Mouse (Mus musculus) spleen, postnatal 36 days (tissue): ENCODE measurements around the gene Pdia6.
A peak's percentile ranks its signal among the peaks of the same experiment; 100 is the strongest.

Experiments
- DNase-seq, 2 experiments: peaks; one replicate each; pipeline ENCODE4 v3.0.0; 2022; ENCODE audit warnings: low spot score in 2 of 2, mixed read lengths in 1 of 2

Pdia6 gene

DNA sequence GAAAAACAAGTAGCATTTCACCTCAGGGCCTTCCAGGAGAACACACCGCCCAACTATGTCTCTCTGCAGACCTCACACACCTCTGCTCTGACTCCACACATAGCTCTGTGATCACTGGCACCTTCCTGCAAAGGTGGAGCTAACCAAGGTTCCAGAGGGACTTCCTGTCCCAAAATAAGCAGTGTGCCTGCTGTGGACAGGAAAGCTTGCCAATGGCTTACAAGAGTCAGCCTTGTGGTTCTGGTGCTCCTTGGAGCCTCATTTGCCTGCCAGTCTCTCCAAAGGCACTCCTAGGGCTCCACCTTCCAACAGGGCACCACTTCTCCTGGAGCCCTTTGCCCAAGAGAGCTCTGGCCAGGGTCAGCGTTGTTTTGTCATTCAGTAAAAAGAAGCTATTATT, 1.5 kb upstream of the Pdia6 start:
- no peak for DNase-seq

DNA sequence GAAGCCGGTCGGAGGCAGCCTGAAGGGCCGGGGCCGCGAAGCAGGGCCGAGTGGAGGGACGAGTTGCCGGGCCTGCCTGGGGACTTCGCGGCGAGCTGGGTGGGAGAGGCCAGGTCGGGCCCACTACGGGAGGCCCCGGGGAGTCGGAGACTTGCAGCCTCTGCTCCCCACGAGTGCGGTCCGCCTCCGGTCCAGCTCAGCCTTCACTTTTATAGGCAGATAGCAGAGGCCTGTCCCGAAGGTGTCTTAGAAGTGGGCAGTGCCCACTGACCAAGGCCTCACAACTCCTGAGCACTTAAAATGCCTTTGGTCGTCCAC, 287 bp downstream of the Pdia6 start:
- no peak for DNase-seq

DNA sequence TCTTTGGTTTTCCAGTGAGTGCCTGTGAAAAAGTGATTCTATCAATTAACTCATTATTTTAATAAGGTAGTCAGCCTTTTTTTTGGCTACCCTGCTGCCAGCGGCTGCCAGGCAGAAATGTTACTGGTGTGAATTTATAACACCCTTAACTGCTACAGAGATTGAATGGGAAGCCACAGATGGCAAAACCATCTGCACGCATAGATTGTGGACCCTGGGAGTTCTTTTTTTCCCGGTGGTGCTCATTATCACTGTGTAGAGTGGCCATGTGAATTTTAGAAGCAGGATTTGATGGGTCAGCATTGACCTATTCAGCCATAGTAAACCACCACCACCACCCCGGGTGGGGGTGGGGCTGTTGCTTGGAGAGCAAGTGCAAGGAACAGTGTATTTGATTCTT, 971 bp downstream of the Pdia6 start:
- no peak for DNase-seq

DNA sequence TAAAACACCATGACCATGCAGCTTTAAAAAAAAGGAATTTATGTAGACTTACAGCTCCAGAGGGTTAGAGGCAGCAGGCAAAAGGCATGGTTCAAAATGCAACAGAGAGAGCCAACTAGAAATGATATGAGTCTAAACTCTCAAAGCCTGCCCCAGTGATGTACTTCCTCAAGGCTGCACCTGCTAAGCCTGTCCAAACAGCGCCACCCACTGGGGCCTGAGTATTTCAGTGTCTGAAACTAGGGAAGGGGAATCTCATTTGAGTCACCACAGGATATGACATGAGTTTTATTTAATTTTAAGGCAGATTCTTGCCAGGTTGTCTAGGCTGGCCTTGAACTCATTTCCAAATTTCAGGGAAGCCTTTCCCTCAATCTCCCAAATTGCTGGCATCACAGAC, 4.9 kb downstream of the Pdia6 start:
- DNase-seq: peak; percentile 43 to 52

DNA sequence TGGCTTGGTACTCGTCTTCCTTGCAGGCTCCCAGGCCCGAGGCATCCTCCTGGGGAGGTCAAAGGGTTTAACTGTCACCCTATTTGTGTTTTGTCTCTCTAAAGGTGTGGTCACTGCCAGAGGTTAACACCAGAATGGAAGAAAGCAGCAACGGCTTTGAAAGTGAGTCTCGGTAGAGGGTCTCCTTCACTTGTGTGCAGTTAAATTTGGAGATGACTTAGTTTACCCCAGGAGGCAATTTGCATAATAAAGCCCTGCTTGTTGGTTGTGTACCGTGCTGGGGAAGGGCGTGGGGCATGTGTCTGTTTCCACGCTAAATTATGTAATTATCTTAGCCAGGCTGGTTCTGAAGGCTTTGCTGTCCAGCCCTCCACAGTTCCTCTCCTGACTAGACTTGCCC, 7.5 kb downstream of the Pdia6 start:
- DNase-seq: no peak

DNA sequence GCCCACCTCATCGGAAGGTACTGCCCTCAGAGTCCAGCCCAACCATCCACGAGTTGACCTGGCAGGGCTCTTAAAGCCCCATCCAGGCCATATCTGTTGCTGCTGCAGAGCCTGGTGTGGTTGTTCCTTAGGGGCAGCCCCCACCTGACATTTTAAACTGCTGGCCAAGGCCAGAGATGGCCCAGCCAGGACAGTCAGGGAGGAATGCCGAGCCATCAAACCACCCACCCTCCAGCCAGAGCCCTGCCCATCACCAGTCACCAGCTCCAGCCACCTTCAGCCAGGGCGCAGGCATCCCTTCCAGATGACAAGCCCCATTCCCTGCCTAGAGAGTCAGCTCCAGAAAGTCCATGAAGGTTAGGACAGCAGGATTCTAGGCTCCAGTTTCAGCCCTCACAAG, 22.2 kb downstream of the Pdia6 start:
- DNase-seq: no peak

DNA sequence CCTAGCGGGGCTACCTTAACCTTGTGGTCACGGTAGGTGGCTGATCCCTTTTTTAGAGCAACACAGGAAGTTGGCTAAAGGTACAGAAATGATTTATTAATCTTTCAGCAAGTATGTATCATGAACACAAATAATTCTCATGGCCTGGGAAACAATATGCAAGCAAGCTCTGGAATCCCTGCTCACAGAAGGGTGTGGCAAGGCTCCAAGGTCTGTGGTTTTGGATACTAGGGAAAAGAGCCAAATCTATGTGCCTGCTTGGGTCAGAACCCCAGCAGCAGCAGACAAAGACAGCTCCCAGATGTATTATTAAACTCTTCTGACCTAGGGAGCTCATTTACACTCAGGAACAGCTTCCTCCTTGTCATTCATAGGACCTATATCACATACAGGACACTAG, 22.7 kb downstream of the Pdia6 start:
- DNase-seq: no peak

DNA sequence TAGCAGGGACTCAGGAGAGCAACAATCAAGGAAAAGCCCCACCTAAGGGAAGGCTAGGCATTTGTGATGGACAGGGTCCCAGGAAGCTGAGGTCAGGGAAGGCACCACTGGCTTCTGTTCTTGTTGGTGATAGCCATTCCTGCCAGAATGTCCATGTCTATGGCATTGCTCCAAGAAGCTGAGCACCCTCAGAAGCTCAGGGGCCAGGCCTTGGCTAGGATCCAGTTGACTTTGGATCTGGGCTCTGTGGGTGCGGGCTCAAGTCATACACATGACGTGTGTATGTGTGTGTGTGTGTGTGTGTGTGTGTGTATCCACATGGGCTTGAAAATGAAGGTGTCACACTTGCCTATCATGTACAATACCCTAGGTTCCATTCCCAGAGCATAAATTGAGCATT, 23.6 kb downstream of the Pdia6 start:
- no peak for DNase-seq

DNA sequence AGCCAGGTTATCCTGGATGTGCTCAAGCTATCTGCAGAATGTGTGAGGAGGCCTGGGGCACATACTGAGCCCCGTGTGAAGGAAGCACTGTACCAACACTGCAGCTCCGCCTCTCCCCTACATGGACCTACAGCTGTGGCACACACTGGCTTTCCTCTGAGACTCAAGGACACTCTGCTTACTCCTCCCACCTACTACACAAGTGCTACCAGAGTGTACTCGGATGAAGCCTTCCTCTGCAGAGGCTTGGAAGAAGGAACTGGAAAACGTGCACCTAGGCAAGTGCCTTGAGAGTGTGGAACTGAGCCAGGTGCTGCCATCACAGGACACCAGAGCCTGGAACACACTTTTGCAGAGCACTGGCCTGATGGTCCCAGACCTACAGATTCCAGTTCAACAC, 24.2 kb downstream of the Pdia6 start:
- DNase-seq: no peak

DNA sequence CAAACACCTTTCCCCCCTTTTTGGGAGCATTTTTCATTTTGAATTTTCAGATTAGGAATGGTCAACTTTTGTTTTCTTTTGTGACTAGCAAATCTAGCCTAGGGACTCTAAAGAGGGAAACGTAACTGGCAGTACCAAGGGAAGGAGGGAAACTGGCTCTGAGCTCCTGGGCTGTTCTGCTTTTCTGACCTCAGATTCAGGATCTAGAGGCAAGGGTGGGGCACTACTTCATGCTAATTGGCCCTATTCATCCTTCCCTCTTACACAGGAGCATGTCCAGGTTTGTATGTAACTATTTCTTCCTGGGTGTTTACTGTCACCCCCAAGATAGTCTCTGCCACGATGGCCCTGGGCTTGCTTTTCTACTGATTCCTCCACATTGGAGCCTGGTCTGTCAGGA, 30.6 kb downstream of the Pdia6 start:
- DNase-seq: no peak

DNA sequence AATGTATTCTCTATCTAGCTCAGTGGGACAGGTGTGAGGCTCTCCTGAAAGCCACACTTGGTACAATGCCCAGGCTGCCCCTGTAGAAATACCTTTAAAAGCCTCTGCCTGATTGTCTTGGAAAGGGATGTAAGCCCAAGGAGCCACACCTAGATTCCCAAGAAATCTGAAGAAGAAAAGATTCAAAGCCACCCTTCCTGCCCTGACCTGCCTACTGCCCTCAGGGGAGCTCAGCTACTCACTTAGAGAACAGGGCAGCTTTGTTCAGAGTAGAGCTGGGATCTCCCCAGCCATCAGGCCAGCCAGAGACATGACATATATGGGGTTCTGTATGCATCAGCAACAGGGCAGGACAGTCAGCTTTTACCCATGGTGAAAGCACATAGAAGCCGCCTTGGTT, 33.6 kb downstream of the Pdia6 start:
- DNase-seq: no peak

DNA sequence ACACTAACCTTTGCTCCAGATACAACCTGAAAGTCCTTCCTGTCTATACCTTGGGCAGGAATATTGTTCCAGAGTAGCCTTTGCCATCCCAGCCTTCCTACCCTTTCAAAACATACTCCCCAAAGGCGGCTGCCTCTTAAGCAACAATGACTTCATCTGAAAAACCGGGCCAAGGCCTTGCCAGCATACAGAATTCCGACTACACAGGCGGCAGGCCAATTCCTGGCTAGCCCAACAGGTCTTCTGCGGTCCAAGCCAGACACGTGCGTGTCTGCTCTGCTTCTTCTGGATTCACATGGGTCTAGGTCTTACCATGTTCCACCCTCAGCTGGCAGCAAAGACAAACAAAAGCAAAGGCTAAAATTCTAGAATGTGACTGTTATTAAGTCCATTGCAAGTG, 39.1 kb downstream of the Pdia6 start:
- DNase-seq: no peak

DNA sequence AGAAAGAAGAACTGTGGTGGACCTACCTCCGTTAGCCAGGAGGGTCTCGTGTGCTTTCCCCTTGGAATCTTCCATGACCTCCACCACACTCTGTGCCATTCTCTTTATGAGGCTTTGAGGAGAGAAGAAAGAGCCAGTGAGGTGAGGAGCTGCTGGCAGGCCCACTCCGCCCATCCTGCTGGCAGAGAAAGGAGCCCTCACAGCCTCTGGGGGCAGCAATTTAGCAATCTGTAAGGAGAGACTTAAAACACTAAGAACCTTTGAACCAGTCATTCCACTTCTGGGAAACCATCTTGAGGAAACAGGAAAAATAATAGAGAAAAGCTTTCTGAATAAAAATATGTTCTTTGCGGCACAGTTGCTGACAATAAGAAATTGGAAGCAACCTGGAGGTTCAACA, 41.9 kb downstream of the Pdia6 start:
- no peak for DNase-seq

DNA sequence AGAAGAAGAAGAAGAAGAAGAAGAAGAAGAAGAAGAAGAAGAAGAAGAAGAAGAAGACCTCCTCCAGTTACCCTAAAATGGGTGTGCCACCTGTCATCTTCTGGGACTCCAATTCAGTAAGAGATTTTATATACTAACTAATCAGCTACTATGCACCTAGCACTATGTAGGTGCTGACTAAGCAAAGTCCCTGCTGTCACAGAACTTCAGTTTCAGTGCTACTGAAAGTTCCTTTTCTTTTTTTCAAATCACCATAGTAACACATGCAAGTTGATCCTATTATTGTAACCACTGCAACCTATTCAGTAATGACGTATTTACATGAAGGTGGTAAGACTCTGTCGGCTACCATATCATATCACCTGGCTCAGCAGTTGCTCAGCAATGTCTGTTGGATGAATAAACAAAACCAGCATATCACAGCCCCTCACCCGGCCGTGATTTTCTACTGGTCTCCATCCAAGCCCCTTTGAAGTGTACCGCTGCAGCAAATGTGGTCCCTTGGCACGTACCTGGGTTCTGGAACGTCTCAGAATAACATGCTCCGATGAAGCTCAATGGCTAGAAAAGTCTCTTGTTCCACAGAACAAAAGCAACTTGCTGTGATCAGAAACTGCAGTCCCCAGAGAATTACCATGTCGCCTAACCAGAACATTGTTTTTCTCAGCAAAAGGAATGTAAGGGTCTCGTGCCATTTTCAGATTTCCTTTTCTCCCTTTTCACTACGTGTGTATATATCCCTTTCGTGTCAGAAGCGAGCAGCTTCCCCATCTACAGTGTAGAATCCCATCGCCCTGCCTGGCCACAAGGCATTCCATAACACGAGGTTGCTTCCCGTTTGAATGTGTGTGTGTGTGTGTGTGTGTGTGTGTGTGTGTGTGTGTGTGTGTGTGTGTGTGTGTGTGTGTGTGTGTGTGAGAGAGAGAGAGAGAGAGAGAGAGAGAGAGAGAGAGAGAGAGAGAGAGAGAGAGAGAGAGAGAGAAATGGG, 44.8 kb downstream of the Pdia6 start:
- DNase-seq: no peak

DNA sequence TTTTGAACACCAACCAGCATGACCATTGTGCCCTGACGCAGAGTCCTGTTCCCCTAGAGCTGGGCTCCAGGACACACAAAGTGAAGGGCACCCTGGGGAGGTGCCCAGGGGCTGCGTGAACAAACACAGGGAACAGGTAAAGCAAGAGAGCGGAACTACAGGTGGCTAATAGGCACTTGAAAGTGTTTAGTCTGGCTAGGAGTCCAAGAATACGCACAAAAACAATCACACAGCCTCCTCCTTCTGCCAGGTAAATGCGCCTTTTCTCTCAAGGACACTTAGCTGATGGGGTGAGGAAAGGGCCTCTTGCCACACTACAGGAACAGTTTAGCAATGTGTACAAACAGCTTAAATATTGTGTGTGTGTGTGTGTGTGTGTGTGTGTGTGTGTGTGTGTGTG, 49.8 kb downstream of the Pdia6 start:
- no peak for DNase-seq

DNA sequence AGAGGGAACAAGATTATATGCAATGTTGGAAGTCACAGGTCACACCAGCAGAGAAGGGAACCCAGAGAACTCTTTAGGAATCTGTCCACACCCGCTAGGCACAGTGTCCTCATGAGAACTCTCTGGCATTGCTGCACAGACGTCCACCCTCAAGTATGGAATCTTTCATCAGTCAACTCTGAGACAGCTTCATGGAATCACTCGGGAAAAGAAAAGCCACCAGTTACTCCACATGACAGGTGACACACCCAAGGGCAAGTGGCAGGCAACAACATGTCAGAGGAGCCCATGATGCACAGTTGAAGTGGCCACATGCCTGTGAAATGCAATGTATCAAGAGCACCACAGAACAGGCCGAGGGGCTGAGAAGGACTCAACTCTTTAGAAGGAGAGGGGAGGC, 51.6 kb downstream of the Pdia6 start:
- no peak for DNase-seq

DNA sequence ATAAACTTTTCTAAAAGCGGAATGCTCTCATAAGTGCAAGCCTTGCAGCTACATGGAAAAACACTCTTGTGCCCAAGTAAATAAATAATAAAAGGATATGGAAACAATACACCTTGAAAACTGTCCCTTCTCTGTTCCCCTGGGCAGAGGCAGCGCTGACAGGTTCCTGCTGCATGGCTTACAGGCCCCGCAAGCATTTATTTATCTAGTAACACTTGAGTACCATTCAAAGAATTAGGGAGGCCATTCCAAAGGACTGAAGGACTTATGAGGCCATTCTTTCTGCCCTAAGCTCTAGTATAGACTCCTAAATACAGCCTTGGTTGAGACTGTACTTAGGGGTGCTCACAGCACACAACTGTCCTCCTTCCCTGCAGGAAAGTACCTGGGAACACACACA, 52.1 kb downstream of the Pdia6 start:
- no peak for DNase-seq

DNA sequence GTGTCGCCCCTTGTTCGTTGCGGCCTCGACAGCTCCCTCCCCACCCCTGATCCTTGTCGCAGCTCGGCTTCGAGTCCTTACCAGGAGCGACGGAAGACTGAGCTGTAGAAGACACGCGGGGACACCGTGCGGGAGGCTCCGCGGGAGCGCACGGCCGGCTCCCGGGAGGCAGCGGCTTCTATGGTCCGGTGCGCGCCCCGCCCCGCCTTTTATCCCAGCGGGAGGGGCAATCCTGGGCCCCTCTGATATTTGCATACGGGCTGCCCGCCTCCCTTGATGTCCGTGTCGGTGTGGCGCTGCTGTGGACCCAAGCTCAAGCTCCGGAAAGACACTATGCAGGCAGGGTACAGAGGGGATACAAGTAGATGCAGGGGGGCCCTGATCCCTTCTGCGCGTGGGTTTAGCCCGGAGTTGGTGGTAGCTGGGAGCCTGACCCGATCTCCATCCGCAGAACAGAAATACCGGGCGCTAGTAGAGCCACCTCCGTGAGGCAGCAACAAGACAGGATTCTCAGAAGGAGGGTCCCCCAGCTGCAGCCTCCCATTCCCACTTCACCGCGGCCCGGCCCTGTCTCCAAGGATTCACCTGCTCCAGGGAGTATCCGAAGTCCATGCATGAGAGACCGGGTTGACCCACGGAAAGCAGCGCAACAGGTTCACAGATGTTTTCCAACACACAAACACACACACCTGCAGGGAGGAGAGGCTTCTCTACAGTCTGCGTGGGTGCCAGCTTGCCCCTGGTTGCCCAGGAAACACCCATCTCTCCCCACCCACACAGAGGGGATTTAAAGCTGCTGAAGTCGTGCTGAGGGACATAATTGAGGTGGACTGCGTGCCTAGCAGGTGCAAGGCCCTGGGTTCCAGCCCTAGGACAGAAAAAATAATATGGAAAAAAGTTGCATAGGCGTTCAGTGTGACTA, 58.5 kb downstream of the Pdia6 start:
- peak; percentile 6 to 15 for DNase-seq

DNA sequence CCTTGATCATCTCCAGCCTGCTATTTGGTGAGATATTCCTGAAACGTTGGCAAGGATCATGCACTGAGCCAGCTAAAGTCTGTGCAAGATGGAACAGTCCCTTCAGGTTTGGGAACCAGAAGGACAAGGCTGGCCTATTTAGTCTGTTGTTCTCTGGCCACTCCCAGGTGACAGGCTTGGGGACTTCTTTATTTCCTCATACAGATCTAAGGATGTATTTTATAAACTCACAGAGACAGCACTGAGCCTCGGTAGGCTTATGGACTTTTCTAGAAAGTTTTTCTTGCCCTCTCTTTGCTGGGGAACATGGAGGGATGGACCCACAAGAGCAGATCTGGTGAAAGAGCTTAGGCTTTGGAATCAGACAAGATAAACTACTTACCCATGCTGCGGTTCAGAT, 62.9 kb downstream of the Pdia6 start, which contains the start of gene Atp6v1c2:
Gene Atp6v1c2, minus strand, starts transcription at position 101 of the 400 bp plus-strand sequence.
- no peak for DNase-seq

DNA sequence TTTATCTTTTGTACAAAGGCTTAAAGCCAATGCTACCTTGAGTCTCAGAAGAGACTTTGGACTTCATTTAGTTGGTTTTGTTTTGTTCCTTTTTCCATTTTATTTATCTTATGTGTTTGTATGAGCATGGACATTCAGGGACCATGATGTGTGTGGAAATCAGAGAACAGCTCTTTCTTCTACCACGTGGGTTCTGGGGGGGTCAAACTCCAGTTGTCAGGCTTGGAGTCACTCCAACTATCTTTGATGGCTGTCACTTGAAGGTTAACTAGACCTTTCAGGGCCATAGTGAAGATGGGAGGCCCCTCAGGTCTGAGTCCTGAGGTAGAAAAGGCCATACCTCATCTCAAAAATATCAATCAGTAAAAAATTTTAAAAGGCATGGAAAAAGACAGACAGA, 67.1 kb downstream of the Pdia6 start:
- DNase-seq: no peak
